Mouse (Mus musculus) spleen, postnatal 36 days (tissue): ENCODE data around the gene Tnfrsf18.
A peak's percentile ranks its signal among the peaks of the same experiment; 100 is the strongest.

Experiments
- DNase-seq, 2 experiments: peaks; one replicate each; pipeline ENCODE4 v3.0.0; 2022; ENCODE audit warnings: low spot score in 2 of 2, mixed read lengths in 1 of 2

Tnfrsf18 gene

GRCm38 (mm10) chr4:156032856-156033255 is 6.9 kb downstream of the Tnfrsf18 start:
- DNase-seq = no peak

- DNase-seq = peak; percentile 65 to 67
These were observed 7.6 kb downstream of the Tnfrsf18 start for GRCm38 (mm10) chr4:156033476-156034119.

- no peak for DNase-seq
These were observed 8.3 kb downstream of the Tnfrsf18 start for GRCm38 (mm10) chr4:156034301-156034700.

GRCm38 (mm10) chr4:156034901-156035300 is 8.9 kb downstream of the Tnfrsf18 start:
- DNase-seq = no peak

GRCm38 (mm10) chr4:156044754-156045153 is 18.8 kb downstream of the Tnfrsf18 start:
- no peak for DNase-seq

GRCm38 (mm10) chr4:156049779-156050178 is 23.8 kb downstream of the Tnfrsf18 start:
- DNase-seq = no peak

- DNase-seq = no peak
These were observed 24.5 kb downstream of the Tnfrsf18 start for GRCm38 (mm10) chr4:156050391-156050980.

GRCm38 (mm10) chr4:156053113-156053512 is 27.1 kb downstream of the Tnfrsf18 start:
- no peak for DNase-seq

- DNase-seq = no peak
These were observed 28.2 kb downstream of the Tnfrsf18 start for GRCm38 (mm10) chr4:156054130-156054529.

GRCm38 (mm10) chr4:156054606-156055005 is 28.6 kb downstream of the Tnfrsf18 start:
- no peak for DNase-seq

GRCm38 (mm10) chr4:156055173-156055572 is 29.2 kb downstream of the Tnfrsf18 start:
- no peak for DNase-seq

- DNase-seq = no peak
These were observed 31.7 kb downstream of the Tnfrsf18 start for GRCm38 (mm10) chr4:156057702-156058101.

- DNase-seq = no peak
These were observed 32.9 kb downstream of the Tnfrsf18 start for GRCm38 (mm10) chr4:156058826-156059225.

- no peak for DNase-seq
These were observed 33.3 kb downstream of the Tnfrsf18 start, which contains the start of gene Ttll10 for GRCm38 (mm10) chr4:156059261-156059660. Gene Ttll10 (minus strand): TSS chr4:156059414.

GRCm38 (mm10) chr4:156059713-156060112 is 33.7 kb downstream of the Tnfrsf18 start:
- DNase-seq = no peak

- DNase-seq = no peak
These were observed 38.0 kb downstream of the Tnfrsf18 start for GRCm38 (mm10) chr4:156063861-156064509.

- no peak for DNase-seq
These were observed 38.5 kb downstream of the Tnfrsf18 start for GRCm38 (mm10) chr4:156064510-156064897.

- no peak for DNase-seq
These were observed 39.4 kb downstream of the Tnfrsf18 start for GRCm38 (mm10) chr4:156065156-156065894.

- peak; percentile 39 to 48 for DNase-seq
These were observed 41.4 kb downstream of the Tnfrsf18 start for GRCm38 (mm10) chr4:156067256-156067949.

GRCm38 (mm10) chr4:156069701-156070100 is 43.7 kb downstream of the Tnfrsf18 start:
- no peak for DNase-seq

- DNase-seq = peak; percentile 40 to 46
These were observed 44.3 kb downstream of the Tnfrsf18 start for GRCm38 (mm10) chr4:156070276-156070675.

- no peak for DNase-seq
These were observed 44.8 kb downstream of the Tnfrsf18 start for GRCm38 (mm10) chr4:156070716-156071115.
